Mouse (Mus musculus): ENCODE results near the gene Sowahd. TPM values are rescaled to one million over a fixed set of nuclear protein-coding genes. Genes with fewer than 3 reads are reported as not detected.

The Sowahd gene
- total and polyA plus RNA-seq, 3 experiments = not detected

- dilution Hi-C loops (cut with MboI; ENCODE audit: extremely low pct_ligation_motif_present, extremely low pct_unique_long_range_greater_than_20kb, low sequenced_read_pairs) (no loop called here), in situ Hi-C loops (cut with MboI; ENCODE audit: low pct_ligation_motif_present, low pct_unique_long_range_greater_than_20kb, low sequenced_read_pairs) (no loop called here)
- no peak overlapping the region for H3K27ac ChIP-seq (ENCODE audit: insufficient read depth, low read depth)
- H3K4me2 ChIP-seq (ENCODE audit: insufficient read depth, low read depth, poor library complexity, severe bottlenecking) = no peak overlapping the region
- no peaks in the 10 kb centered on the region for H3K27me3 ChIP-seq (replicated peaks)
- DNase-seq (ENCODE audit: extremely low read depth) = no peak
- H3K4me1 ChIP-seq (ENCODE audit: control insufficient read depth in 1 of 2, insufficient read depth in 2 of 2) = no peaks in the 10 kb centered on the region
- no peak for TF ChIP-seq CHD2 (IDR thresholded peaks at IDR 0.05; ENCODE audit: low read length)
- TF ChIP-seq TBP (conservative IDR thresholded peaks at IDR 0.05; ENCODE audit: low read depth, low read length) = no peak
- TF ChIP-seq ZNF384 (IDR thresholded peaks at IDR 0.05; ENCODE audit: low read depth, low read length) = no peak
- no peak for TF ChIP-seq MEF2A (IDR thresholded peaks at IDR 0.05; ENCODE audit: borderline replicate concordance, low read depth, low read length)
- TF ChIP-seq RAD21 (IDR thresholded peaks at IDR 0.05; ENCODE audit: low read depth, low read length) = no peak
- no peak for TF ChIP-seq ZMIZ1 (IDR thresholded peaks at IDR 0.05; ENCODE audit: low read depth, low read length)
- no peak for TF ChIP-seq NRF1 (IDR thresholded peaks at IDR 0.05; ENCODE audit: low read depth, low read length)
- TF ChIP-seq JUN (IDR thresholded peaks at IDR 0.05; ENCODE audit: insufficient read depth, low read depth, low read length) = no peak
- no peak for TF ChIP-seq TCF12 (IDR thresholded peaks at IDR 0.05; ENCODE audit: low read depth, low read length)
- no peak for TF ChIP-seq MAFK (IDR thresholded peaks at IDR 0.05; ENCODE audit: insufficient replicate concordance, low read length)
- no peak for TF ChIP-seq IRF4 (IDR thresholded peaks at IDR 0.05; ENCODE audit: low read depth, low read length)
- no peaks in the 10 kb centered on the region for H3K9me3 ChIP-seq (replicated peaks; ENCODE audit: low read length)
- no peaks in the 10 kb centered on the region for H3K79me2 ChIP-seq (replicated peaks; ENCODE audit: control insufficient read depth, extremely low read depth, insufficient read depth, poor library complexity, severe bottlenecking)
- H3K9ac ChIP-seq (ENCODE audit: insufficient read depth, low read depth) = no peak overlapping the region
- no peaks in the 10 kb centered on the region for H3K36me3 ChIP-seq (replicated peaks in 1 of 2; ENCODE audit: control insufficient read depth in 1 of 2, insufficient read depth in 1 of 2, low read length in 1 of 2)
- H3K4me3 ChIP-seq (replicated peaks in 1 of 3; ENCODE audit: low read depth in 2 of 3, low read length in 2 of 3, poor library complexity in 1 of 3) = no peak overlapping the region
These were observed 24.9 kb upstream of the Sowahd start for GRCm38 (mm10) chrX:37023652-37024309.

GRCm38 (mm10) chrX:37028378-37028777, 20.3 kb upstream of the Sowahd start:
- Histone ChIP-seq H3K27me3 (replicated peaks) (no peaks in the 10 kb centered on the region), H3K4me2 (ENCODE audit: insufficient read depth, low read depth, poor library complexity, severe bottlenecking) (no peak overlapping the region), H3K79me2 (replicated peaks; ENCODE audit: control insufficient read depth, extremely low read depth, insufficient read depth, poor library complexity, severe bottlenecking) (no peaks in the 10 kb centered on the region), H3K9me3 (replicated peaks; ENCODE audit: low read length) (no peaks in the 10 kb centered on the region), H3K4me1 (ENCODE audit: control insufficient read depth in 1 of 2, insufficient read depth in 2 of 2) (no peaks in the 10 kb centered on the region), H3K4me3 (replicated peaks in 1 of 3; ENCODE audit: low read depth in 2 of 3, low read length in 2 of 3, poor library complexity in 1 of 3) (no peak overlapping the region), H3K27ac (ENCODE audit: insufficient read depth, low read depth) (no peak overlapping the region), H3K9ac (ENCODE audit: insufficient read depth, low read depth) (no peak overlapping the region), H3K36me3 (replicated peaks in 1 of 2; ENCODE audit: control insufficient read depth in 1 of 2, insufficient read depth in 1 of 2, low read length in 1 of 2) (no peaks in the 10 kb centered on the region)
- TF ChIP-seq RAD21 (IDR thresholded peaks at IDR 0.05; ENCODE audit: low read depth, low read length) (no peak), GABPA (IDR thresholded peaks at IDR 0.05; ENCODE audit: insufficient replicate concordance, low read depth, low read length) (no peak), CTCF (conservative IDR thresholded peaks at IDR 0.05 in 1 of 2, IDR thresholded peaks at IDR 0.05 in 1 of 2; ENCODE audit: low read depth in 2 of 2, low read length in 2 of 2) (no peak), ZMIZ1 (IDR thresholded peaks at IDR 0.05; ENCODE audit: low read depth, low read length) (no peak)
- DNase-seq (ENCODE audit: extremely low read depth) = no peak
- dilution Hi-C loops (cut with MboI; ENCODE audit: extremely low pct_ligation_motif_present, extremely low pct_unique_long_range_greater_than_20kb, low sequenced_read_pairs) = no loop called here
- in situ Hi-C loops (cut with MboI; ENCODE audit: low pct_ligation_motif_present, low pct_unique_long_range_greater_than_20kb, low sequenced_read_pairs) = loop anchor here (5.0 kb wide), 1 partner anchor 106 kb away; no protein-coding TSS in a partner anchor

Data from CH12.LX (cell line).